Mouse (Mus musculus): Measurements from ENCODE around the gene Rasef.
"Not testable (repeated sequence)": the region's sequence is repeated elsewhere in the genome, so short reads cannot be mapped to it uniquely, and the experiment has no call there.

Gene Rasef

GRCm38 (mm10) chr4:73790260-73791185 is at the start of gene Rasef:
Rasef (minus strand) TSS chr4:73790994.
- no peak for DNase-seq (ENCODE audit: low read depth, low spot score)

GRCm38 (mm10) chr4:73826587-73826986 is 35.8 kb upstream of the Rasef start:
- no peak for DNase-seq (ENCODE audit: low read depth, low spot score)

GRCm38 (mm10) chr4:73791186-73791540 is 369 bp upstream of the Rasef start:
- DNase-seq (ENCODE audit: low read depth, low spot score), result no peak

GRCm38 (mm10) chr4:73789534-73789933 is 1.3 kb downstream of the Rasef start:
- DNase-seq (ENCODE audit: low read depth, low spot score), result no peak

- DNase-seq (ENCODE audit: low read depth, low spot score), result no peak
Observed at GRCm38 (mm10) chr4:73788076-73788730, 2.6 kb downstream of the Rasef start.

GRCm38 (mm10) chr4:73784147-73784546 is 6.6 kb downstream of the Rasef start:
- DNase-seq (ENCODE audit: low read depth, low spot score), result no peak

GRCm38 (mm10) chr4:73781061-73781460 is 9.7 kb downstream of the Rasef start:
- DNase-seq (ENCODE audit: low read depth, low spot score), result no peak

- DNase-seq (ENCODE audit: low read depth, low spot score), result no peak
Observed at GRCm38 (mm10) chr4:73775266-73775665, 15.5 kb downstream of the Rasef start.

GRCm38 (mm10) chr4:73773831-73774810 is 16.7 kb downstream of the Rasef start:
- no peak for DNase-seq (ENCODE audit: low read depth, low spot score)

GRCm38 (mm10) chr4:73772028-73772427 is 18.8 kb downstream of the Rasef start:
- no peak for DNase-seq (ENCODE audit: low read depth, low spot score)

- no peak for DNase-seq (ENCODE audit: low read depth, low spot score)
Observed at GRCm38 (mm10) chr4:73770592-73770991, 20.2 kb downstream of the Rasef start.

- no peak for DNase-seq (ENCODE audit: low read depth, low spot score)
Observed at GRCm38 (mm10) chr4:73768156-73768555, 22.6 kb downstream of the Rasef start.

- DNase-seq (ENCODE audit: low read depth, low spot score), result no peak
Observed at GRCm38 (mm10) chr4:73748219-73748618, 42.6 kb downstream of the Rasef start.

- DNase-seq (ENCODE audit: low read depth, low spot score), result no peak
Observed at GRCm38 (mm10) chr4:73739439-73739838, 51.4 kb downstream of the Rasef start.

- DNase-seq (ENCODE audit: low read depth, low spot score), result no peak
Observed at GRCm38 (mm10) chr4:73719819-73720218, 71.0 kb downstream of the Rasef start.

- no peak for DNase-seq (ENCODE audit: low read depth, low spot score)
Observed at GRCm38 (mm10) chr4:73718761-73719160, 72.0 kb downstream of the Rasef start.

- not testable (repeated sequence) for DNase-seq (ENCODE audit: low read depth, low spot score)
Observed at GRCm38 (mm10) chr4:73683216-73683615, 107.6 kb downstream of the Rasef start, which contains the start of gene Gm428. Gm428 (plus strand) TSS chr4:73683516.

- not testable (repeated sequence) for DNase-seq (ENCODE audit: low read depth, low spot score)
Observed at GRCm38 (mm10) chr4:73668054-73668453, 122.7 kb downstream of the Rasef start, which contains the start of gene Gm11239. Gm11239 (plus strand) TSS chr4:73668354.
